In the genomic region with DNA sequence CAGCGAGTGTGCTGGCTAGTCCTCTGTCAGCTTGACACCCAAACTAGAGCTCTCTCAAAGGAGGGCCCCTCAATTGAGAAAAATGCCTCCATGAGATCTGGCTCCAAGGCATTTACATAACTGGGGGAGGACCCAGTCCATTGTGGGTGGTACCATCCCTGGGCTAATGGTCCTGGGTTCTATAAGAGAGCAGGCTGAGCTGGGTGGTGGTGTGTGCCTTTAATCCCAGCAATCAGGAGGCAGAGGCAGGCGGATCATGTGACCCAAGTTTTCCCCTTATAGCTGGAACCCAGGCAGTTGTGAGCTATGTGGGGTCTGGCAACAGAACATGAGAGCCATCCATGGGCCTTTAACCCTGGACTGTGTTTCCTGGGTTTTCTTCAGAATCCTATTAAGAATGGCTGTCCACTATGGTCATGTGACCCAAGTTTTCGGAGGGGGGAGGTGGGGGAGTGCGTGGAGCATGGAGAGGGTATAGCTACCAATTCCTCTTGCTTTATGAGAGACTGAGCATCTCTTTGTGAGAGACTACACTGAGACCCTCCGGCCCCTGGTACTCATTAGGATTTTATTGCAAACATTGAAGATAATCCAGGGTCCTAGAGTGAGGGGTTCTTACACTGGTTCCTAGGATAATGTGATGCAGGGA, we compare ENCODE assay signal across 8 mouse cellular contexts. TPM values are rescaled to one million over a fixed set of nuclear protein-coding genes. Genes with fewer than 3 reads are reported as not detected.
A peak's percentile ranks its signal among the peaks of the same experiment; 100 is the strongest.
DNase-seq lines count a peak whose midpoint lies in the region; ATAC-seq and TF ChIP-seq lines count a peak whose summit lies in the region.

No protein-coding gene starts in this region.

- WGBS in kidney, adult 2 months = 26% methylated on average over 5 of the region's 5 CpGs
- 29% methylated on average over 5 of the region's 5 CpGs for WGBS in liver, embryonic 13.5 days (ENCODE audit: insufficient replicate concordance)

- H3K4me3 ChIP-seq in kidney, adult 2 months (ENCODE audit: insufficient read depth, low read depth, low read length) = peak overlapping the region; percentile 66
- H3K4me3 ChIP-seq in liver, embryonic 13.5 days (replicated peaks) = peak overlapping the region; percentile 75

- peak overlapping the region; percentile 82 for H3K4me2 ChIP-seq in liver, embryonic 13.5 days

- H3K9me3 ChIP-seq in liver, embryonic 13.5 days (replicated peaks) = no peaks in the 10 kb centered on the region

- H3K36me3 ChIP-seq in kidney, adult 2 months (ENCODE audit: control insufficient read depth, insufficient read depth, low read length) = no peaks in the 10 kb centered on the region; the same call in 1 of the 2 replicates
- H3K36me3 ChIP-seq in liver, embryonic 13.5 days = peaks cover 40% of the 10 kb centered on the region

- peak overlapping the region; percentile 92 for H3K27ac ChIP-seq in kidney, adult 2 months (ENCODE audit: insufficient read depth, low read depth, low read length)
- peak overlapping the region; percentile 94 for H3K27ac ChIP-seq in liver, embryonic 13.5 days

- no peak for TF ChIP-seq CTCF in kidney, adult 2 months (conservative IDR thresholded peaks at IDR 0.05; ENCODE audit: insufficient read depth, insufficient read length, low read depth, low read length)

- no peaks in the 10 kb centered on the region for H3K27me3 ChIP-seq in kidney, adult 2 months (replicated peaks; ENCODE audit: control insufficient read depth, insufficient read depth, low read length)
- H3K27me3 ChIP-seq in liver, embryonic 13.5 days = no peaks in the 10 kb centered on the region

- peak; percentile 23 for DNase-seq in kidney, adult 2 months
- no peak for DNase-seq in kidney, postnatal 10 days
- peak; percentile 61 for DNase-seq in R1 (ENCODE audit: low read depth, low spot score)
- DNase-seq in liver, embryonic 13.5 days = no peak
- DNase-seq in B cell, adult 2 months = no peak

- peak; percentile 18; the same call in 1 of the 2 replicates for ATAC-seq in granulocyte monocyte progenitor cell, adult 5-6 weeks (replicated peaks; ENCODE audit: poor library complexity, severe bottlenecking)
- ATAC-seq in liver, embryonic 13.5 days (ENCODE audit: low read depth) = no peak
- ATAC-seq in monocyte, adult 5-6 weeks (replicated peaks; ENCODE audit: insufficient number of reproducible peaks, low FRiP score, low TSS enrichment, poor library complexity, severe bottlenecking) = no peak
- no peak for ATAC-seq in activated CD4-positive, CD25-positive, alpha-beta regulatory T cell, adult 4 months

- H3K4me1 ChIP-seq in kidney, adult 2 months (ENCODE audit: control insufficient read depth, insufficient read depth, low read length) = peaks cover 47% of the 10 kb centered on the region
- H3K4me1 ChIP-seq in liver, embryonic 13.5 days (replicated peaks) = peaks cover 65% of the 10 kb centered on the region

- TF ChIP-seq POLR2A in kidney, adult 2 months (IDR thresholded peaks at IDR 0.05; ENCODE audit: low read depth, low read length) = no peak

- H3K9ac ChIP-seq in liver, embryonic 13.5 days = peak overlapping the region; percentile 84

RNA-seq across cellular contexts. Expression of a gene that starts 5.0 kb away (rescaled TPM):
- 28.2 and 33.1 TPM in 2 replicates for polyA plus RNA-seq in kidney, adult 2 months (2012; rRNA removed)
- 63.2 and 84.0 TPM in 2 replicates for total RNA-seq in granulocyte monocyte progenitor cell, adult 5-6 weeks (2014; fragmentation: Nextera tagmentation)
- 57.8 and 64.5 TPM in 2 replicates for total RNA-seq in granulocyte monocyte progenitor cell, adult 5-6 weeks (2017)
- 2.3 and 3.0 TPM in 2 replicates for polyA plus RNA-seq in liver, embryonic 13.5 days (2015; fragmentation: Nextera tagmentation; extraction: Ambion mirVana)
- total RNA-seq in monocyte, adult 5-6 weeks (2017) = 1.7 to 5.1 TPM (median 1.8 TPM) in 3 replicates
- not detected for polyA plus RNA-seq in activated CD4-positive, CD25-positive, alpha-beta regulatory T cell, adult 4 months (2017; shearing (Covaris generic))

RNA-seq across cellular contexts. Expression of a gene that starts 8.4 kb away (rescaled TPM):
- polyA plus RNA-seq in kidney, adult 2 months (2012; rRNA removed) = 276 and 313 TPM in 2 replicates
- total RNA-seq in granulocyte monocyte progenitor cell, adult 5-6 weeks (2014; fragmentation: Nextera tagmentation) = 201 and 270 TPM in 2 replicates
- total RNA-seq in granulocyte monocyte progenitor cell, adult 5-6 weeks (2017) = 106 and 127 TPM in 2 replicates
- 190 and 196 TPM in 2 replicates for polyA plus RNA-seq in liver, embryonic 13.5 days (2015; fragmentation: Nextera tagmentation; extraction: Ambion mirVana)
- 159 to 216 TPM (median 206 TPM) in 3 replicates for total RNA-seq in monocyte, adult 5-6 weeks (2017)
- 100 to 1,000 TPM; 446 to 499 TPM for polyA plus RNA-seq in activated CD4-positive, CD25-positive, alpha-beta regulatory T cell, adult 4 months (2017; shearing (Covaris generic))

RNA-seq across cellular contexts. Expression of a gene that starts 25.4 kb away (rescaled TPM):
- polyA plus RNA-seq in kidney, adult 2 months (2012; rRNA removed) = 44.0 and 46.9 TPM in 2 replicates
- 122 and 139 TPM in 2 replicates for total RNA-seq in granulocyte monocyte progenitor cell, adult 5-6 weeks (2014; fragmentation: Nextera tagmentation)
- total RNA-seq in granulocyte monocyte progenitor cell, adult 5-6 weeks (2017) = 158 and 177 TPM in 2 replicates
- 12.8 and 13.7 TPM in 2 replicates for polyA plus RNA-seq in liver, embryonic 13.5 days (2015; fragmentation: Nextera tagmentation; extraction: Ambion mirVana)
- total RNA-seq in monocyte, adult 5-6 weeks (2017) = 193 to 207 TPM (median 205 TPM) in 3 replicates
- 1 to 10 TPM; 2.6 to 6.0 TPM for polyA plus RNA-seq in activated CD4-positive, CD25-positive, alpha-beta regulatory T cell, adult 4 months (2017; shearing (Covaris generic))

RNA-seq across cellular contexts. Expression of a gene that starts 26.4 kb away (rescaled TPM):
- 99.7 and 105 TPM in 2 replicates for polyA plus RNA-seq in kidney, adult 2 months (2012; rRNA removed)
- total RNA-seq in granulocyte monocyte progenitor cell, adult 5-6 weeks (2014; fragmentation: Nextera tagmentation) = 99.5 and 121 TPM in 2 replicates
- total RNA-seq in granulocyte monocyte progenitor cell, adult 5-6 weeks (2017) = 49.7 and 80.0 TPM in 2 replicates
- polyA plus RNA-seq in liver, embryonic 13.5 days (2015; fragmentation: Nextera tagmentation; extraction: Ambion mirVana) = 57.8 and 61.7 TPM in 2 replicates
- total RNA-seq in monocyte, adult 5-6 weeks (2017) = 21.8 to 58.2 TPM (median 38.8 TPM) in 3 replicates
- polyA plus RNA-seq in activated CD4-positive, CD25-positive, alpha-beta regulatory T cell, adult 4 months (2017; shearing (Covaris generic)) = 10 to 100 TPM; 56.5 to 66.5 TPM

RNA-seq across cellular contexts. Expression of a gene that starts 53.5 kb away (rescaled TPM):
- 23.3 and 26.5 TPM in 2 replicates for polyA plus RNA-seq in kidney, adult 2 months (2012; rRNA removed)
- total RNA-seq in granulocyte monocyte progenitor cell, adult 5-6 weeks (2014; fragmentation: Nextera tagmentation) = 35.5 and 47.4 TPM in 2 replicates
- total RNA-seq in granulocyte monocyte progenitor cell, adult 5-6 weeks (2017) = 17.5 and 19.4 TPM in 2 replicates
- polyA plus RNA-seq in liver, embryonic 13.5 days (2015; fragmentation: Nextera tagmentation; extraction: Ambion mirVana) = 13.3 and 13.7 TPM in 2 replicates
- 2.3 to 8.5 TPM (median 3.4 TPM) in 3 replicates for total RNA-seq in monocyte, adult 5-6 weeks (2017)
- 1 to 10 TPM; 7.4 to 9.7 TPM for polyA plus RNA-seq in activated CD4-positive, CD25-positive, alpha-beta regulatory T cell, adult 4 months (2017; shearing (Covaris generic))

Comparison
In these comparisons a context has a peak if more than half of its experiments do, and no peak if none do; other contexts are left out.
1. DNase-seq: peak in kidney, adult 2 months (single experiment) and R1 (single experiment); none in kidney, postnatal 10 days (single experiment), liver, embryonic 13.5 days (single experiment) and B cell, adult 2 months (0 of 2).